Mouse (Mus musculus): ENCODE results near the gene Zfp341.

The Zfp341 gene

GRCm38 (mm10) chr2:154633876-154634644, 21.0 kb downstream of the Zfp341 start:
- no peak for DNase-seq (ENCODE audit: low spot score)

GRCm38 (mm10) chr2:154635826-154636225, 22.7 kb downstream of the Zfp341 start:
- DNase-seq (ENCODE audit: low spot score), result no peak

- DNase-seq (ENCODE audit: low spot score), result no peak
Observed at GRCm38 (mm10) chr2:154638521-154638920, 25.4 kb downstream of the Zfp341 start.

- no peak for DNase-seq (ENCODE audit: low spot score)
Observed at GRCm38 (mm10) chr2:154639115-154639514, 26.0 kb downstream of the Zfp341 start.

GRCm38 (mm10) chr2:154641176-154641575, 28.1 kb downstream of the Zfp341 start:
- DNase-seq (ENCODE audit: low spot score), result no peak

- DNase-seq (ENCODE audit: low spot score), result no peak
Observed at GRCm38 (mm10) chr2:154642005-154642459, 28.9 kb downstream of the Zfp341 start.

- no peak for DNase-seq (ENCODE audit: low spot score)
Observed at GRCm38 (mm10) chr2:154642712-154643385, 29.8 kb downstream of the Zfp341 start.

GRCm38 (mm10) chr2:154646634-154647033, 33.5 kb downstream of the Zfp341 start:
- peak; percentile 26 for DNase-seq (ENCODE audit: low spot score)

GRCm38 (mm10) chr2:154648086-154648485, 35.0 kb downstream of the Zfp341 start:
- peak; percentile 66 for DNase-seq (ENCODE audit: low spot score)

GRCm38 (mm10) chr2:154650404-154650803, 37.3 kb downstream of the Zfp341 start:
- no peak for DNase-seq (ENCODE audit: low spot score)

- DNase-seq (ENCODE audit: low spot score), result no peak
Observed at GRCm38 (mm10) chr2:154651363-154651762, 38.3 kb downstream of the Zfp341 start, which contains the start of gene Chmp4b. Gene Chmp4b (plus strand): TSS chr2:154651705.

GRCm38 (mm10) chr2:154654976-154655375, 41.9 kb downstream of the Zfp341 start:
- DNase-seq (ENCODE audit: low spot score), result no peak

- no peak for DNase-seq (ENCODE audit: low spot score)
Observed at GRCm38 (mm10) chr2:154655878-154656414, 42.8 kb downstream of the Zfp341 start.

GRCm38 (mm10) chr2:154656710-154657485, 43.8 kb downstream of the Zfp341 start:
- peak; percentile 98 for DNase-seq (ENCODE audit: low spot score)

- peak; percentile 44 for DNase-seq (ENCODE audit: low spot score)
Observed at GRCm38 (mm10) chr2:154657486-154658237, 44.6 kb downstream of the Zfp341 start.

GRCm38 (mm10) chr2:154659070-154659469, 46.0 kb downstream of the Zfp341 start:
- DNase-seq (ENCODE audit: low spot score), result no peak

GRCm38 (mm10) chr2:154659531-154660074, 46.5 kb downstream of the Zfp341 start:
- DNase-seq (ENCODE audit: low spot score), result no peak

- DNase-seq (ENCODE audit: low spot score), result no peak
Observed at GRCm38 (mm10) chr2:154668680-154669079, 55.6 kb downstream of the Zfp341 start.

- DNase-seq (ENCODE audit: low spot score), result no peak
Observed at GRCm38 (mm10) chr2:154670106-154670505, 57.0 kb downstream of the Zfp341 start.

GRCm38 (mm10) chr2:154670741-154671140, 57.6 kb downstream of the Zfp341 start:
- DNase-seq (ENCODE audit: low spot score), result no peak

- DNase-seq (ENCODE audit: low spot score), result no peak
Observed at GRCm38 (mm10) chr2:154674008-154674407, 60.9 kb downstream of the Zfp341 start.

Data from retina, embryonic 14.5 days (tissue).